Mouse (Mus musculus) embryonic fibroblast, embryonic 13.5 days (primary cell): ENCODE measurements around the gene Zscan12.

Source experiments
- CTCF ChIP-seq: IDR thresholded peaks from 2 replicates; pipeline ENCODE4 v1.5.1; 2011; ENCODE audit warnings: mild to moderate bottlenecking, control low read depth, low read length, moderate library complexity, borderline replicate concordance; ENCODE audit not compliant: insufficient read depth
- POLR2A ChIP-seq: IDR thresholded peaks from 2 replicates; pipeline ENCODE4 v1.6.1; 2011; ENCODE audit warnings: low read depth, mild to moderate bottlenecking, control low read depth, low read length, moderate library complexity

DNA sequence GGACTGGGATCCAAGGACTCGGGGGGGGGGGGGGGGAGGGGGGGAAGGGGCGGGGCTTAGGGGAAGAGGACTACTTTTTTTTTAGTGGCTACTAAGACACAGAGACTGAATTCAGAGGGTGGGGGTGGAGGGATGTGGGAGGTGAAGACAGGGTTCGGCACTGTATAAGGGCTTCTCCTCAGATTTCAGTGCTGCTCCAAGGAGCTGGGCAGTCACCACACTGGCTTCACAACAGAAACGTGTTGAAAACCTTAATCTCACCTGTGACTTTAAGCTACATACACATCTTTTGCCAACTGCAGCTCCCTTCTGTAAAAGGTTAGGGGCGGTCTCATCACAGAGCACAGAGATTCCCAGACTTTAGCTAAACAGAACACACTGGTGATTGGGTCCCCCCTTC, 49.8 kb upstream of the Zscan12 start:
- TF ChIP-seq POLR2A (no peak), CTCF (no peak)
